Mouse (Mus musculus) kidney, embryonic 14.5 days (tissue): ENCODE data around the gene Lrrc49. TPM values are rescaled to one million over a fixed set of nuclear protein-coding genes. Genes with fewer than 3 reads are reported as not detected.

Source experiments
- ATAC-seq: fragments of 200-750 bp; cut with Nextera tagmentation; 2 replicates; pipeline ENCODE4 v1.8.0; 2017; ENCODE audit warnings: moderate number of reproducible peaks, mild to moderate bottlenecking, moderate TSS enrichment, moderate library complexity; ENCODE audit not compliant: low FRiP score, low TSS enrichment
- H3K27ac ChIP-seq: fragments of 300-500 bp; sonication (generic); 2 replicates; pipeline ENCODE4 v1.5.1; 2014; ENCODE audit warnings: low read depth, mild to moderate bottlenecking, low read length, moderate library complexity, mixed read lengths
- H3K27me3 ChIP-seq: fragments of 300-500 bp; sonication (generic); 2 replicates; pipeline ENCODE4 v1.6.1; 2014; ENCODE audit warnings: mild to moderate bottlenecking, low read length; ENCODE audit not compliant: control insufficient read depth, insufficient read depth
- H3K36me3 ChIP-seq: fragments of 300-500 bp; sonication (generic); 2 replicates; pipeline ENCODE4 v1.6.1; 2014; ENCODE audit warnings: low read length, mixed read lengths; ENCODE audit not compliant: control insufficient read depth, insufficient read depth
- H3K4me1 ChIP-seq: fragments of 300-500 bp; sonication (generic); 2 replicates; pipeline ENCODE4 v1.6.1; 2014; ENCODE audit warnings: low read length, mixed read lengths; ENCODE audit not compliant: control insufficient read depth, insufficient read depth
- H3K4me2 ChIP-seq: fragments of 300-500 bp; sonication (generic); replicated peaks from 2 replicates; pipeline ENCODE4 v1.6.1; 2014; ENCODE audit warnings: low read depth, mild to moderate bottlenecking, low read length
- H3K4me3 ChIP-seq: fragments of 300-500 bp; sonication (generic); 2 replicates; pipeline ENCODE4 v1.5.1; 2014; ENCODE audit warnings: mild to moderate bottlenecking, low read length
- H3K9ac ChIP-seq: fragments of 300-500 bp; sonication (generic); 2 replicates; pipeline ENCODE4 v1.6.1; 2014; ENCODE audit warnings: low read depth, mild to moderate bottlenecking, low read length, moderate library complexity
- H3K9me3 ChIP-seq: fragments of 300-500 bp; sonication (generic); 2 replicates; pipeline ENCODE4 v1.6.1; 2016; ENCODE audit warnings: low read length; ENCODE audit not compliant: control insufficient read depth
- WGBS: fragments of 180-500 bp; shearing (Covaris S2); extraction: QIAGEN DNeasy Blood & Tissue Kit; methylation state at CpG from one replicate; pipeline ENCODE4 v1.1.7; 2014; 5-methylcytosine and 5-hydroxymethylcytosine counted together
- polyA plus RNA-seq: library from polyadenylated mRNA; unstranded; fragments of >200 nt; fragmentation: Nextera tagmentation; extraction: Ambion mirVana; gene quantifications from 2 replicates; pipeline ENCODE4 v1.2.1, GENCODE M21; 2014

Gene Lrrc49
- 15.7 and 20.9 TPM in 2 replicates for polyA plus RNA-seq

- no peaks in the 10 kb centered on the region for H3K9me3 ChIP-seq
- peak within 1 kb of the TSS; percentile 71 for H3K27ac ChIP-seq
- 0 out of 2 replicates have a peak, but pooled peaks cover 2% of the 10 kb centered on the region for H3K4me1 ChIP-seq
- H3K9ac ChIP-seq = peak within 1 kb of the TSS; percentile 44
- no peaks in the 10 kb centered on the region for H3K27me3 ChIP-seq
- H3K4me2 ChIP-seq = peak within 1 kb of the TSS; percentile 52
- peak within 1 kb of the TSS; percentile 57 for H3K4me3 ChIP-seq
- 0% methylated on average over 21 of the region's 21 CpGs for WGBS
- H3K36me3 ChIP-seq = no peaks in the 10 kb centered on the region; the same call in 1 of the 2 replicates
- ATAC-seq = peak; percentile 96
Measured at GRCm38 (mm10) chr9:60687891-60688324, at the start of gene Lrrc49. TSS of gene Lrrc49 (minus strand) at chr9:60688158.

- H3K27me3 ChIP-seq = no peaks in the 10 kb centered on the region
- no peak for ATAC-seq
- H3K36me3 ChIP-seq = no peaks in the 10 kb centered on the region; the same call in 1 of the 2 replicates
- peaks cover 2% of the 10 kb centered on the region; the same call in 1 of the 2 replicates for H3K9me3 ChIP-seq
- H3K4me3 ChIP-seq = no peak overlapping the region
- no peaks in the 10 kb centered on the region for H3K4me1 ChIP-seq
- WGBS = 96% methylated on average over 2 of the region's 2 CpGs
- no peak overlapping the region for H3K27ac ChIP-seq
- H3K4me2 ChIP-seq = no peak overlapping the region
- no peak overlapping the region for H3K9ac ChIP-seq
Measured at GRCm38 (mm10) chr9:60734321-60734720, 46.4 kb upstream of the Lrrc49 start.

- ATAC-seq = no peak
- 90% methylated on average over 7 of the region's 7 CpGs for WGBS
- H3K9me3 ChIP-seq = no peaks in the 10 kb centered on the region
- H3K4me1 ChIP-seq = no peaks in the 10 kb centered on the region
- H3K27ac ChIP-seq = no peak overlapping the region
- H3K4me2 ChIP-seq = no peak overlapping the region
- no peaks in the 10 kb centered on the region for H3K36me3 ChIP-seq
- H3K27me3 ChIP-seq = no peaks in the 10 kb centered on the region
- H3K4me3 ChIP-seq = no peak overlapping the region
- H3K9ac ChIP-seq = no peak overlapping the region
Measured at GRCm38 (mm10) chr9:60724968-60725367, 37.0 kb upstream of the Lrrc49 start.

GRCm38 (mm10) chr9:60719687-60720086 lies 31.7 kb upstream of the Lrrc49 start:
- H3K9me3 ChIP-seq = no peaks in the 10 kb centered on the region
- WGBS = 86% methylated on average over 3 of the region's 3 CpGs
- H3K4me2 ChIP-seq = no peak overlapping the region
- H3K27me3 ChIP-seq = no peaks in the 10 kb centered on the region
- H3K27ac ChIP-seq = no peak overlapping the region
- no peaks in the 10 kb centered on the region for H3K36me3 ChIP-seq
- H3K9ac ChIP-seq = no peak overlapping the region
- no peak for ATAC-seq
- H3K4me3 ChIP-seq = no peak overlapping the region
- no peaks in the 10 kb centered on the region for H3K4me1 ChIP-seq

GRCm38 (mm10) chr9:60718284-60718683 lies 30.3 kb upstream of the Lrrc49 start:
- 59% methylated on average over 3 of the region's 3 CpGs for WGBS
- Histone ChIP-seq H3K4me3 (no peak overlapping the region), H3K4me2 (no peak overlapping the region), H3K36me3 (no peaks in the 10 kb centered on the region), H3K9me3 (no peaks in the 10 kb centered on the region), H3K9ac (no peak overlapping the region), H3K27ac (no peak overlapping the region), H3K27me3 (no peaks in the 10 kb centered on the region), H3K4me1 (peaks cover 6% of the 10 kb centered on the region; the same call in 1 of the 2 replicates)
- no peak for ATAC-seq

GRCm38 (mm10) chr9:60715828-60716227 lies 27.9 kb upstream of the Lrrc49 start:
- no peaks in the 10 kb centered on the region for H3K27me3 ChIP-seq
- 56% methylated on average over 5 of the region's 5 CpGs for WGBS
- no peak overlapping the region for H3K9ac ChIP-seq
- no peak overlapping the region for H3K27ac ChIP-seq
- H3K4me2 ChIP-seq = no peak overlapping the region
- no peak for ATAC-seq
- no peak overlapping the region for H3K4me3 ChIP-seq
- peaks cover 6% of the 10 kb centered on the region; the same call in 1 of the 2 replicates for H3K4me1 ChIP-seq
- no peaks in the 10 kb centered on the region for H3K9me3 ChIP-seq
- no peaks in the 10 kb centered on the region for H3K36me3 ChIP-seq

- ATAC-seq = no peak
- H3K36me3 ChIP-seq = no peaks in the 10 kb centered on the region
- H3K27ac ChIP-seq = no peak overlapping the region
- no peaks in the 10 kb centered on the region for H3K27me3 ChIP-seq
- H3K4me2 ChIP-seq = no peak overlapping the region
- peaks cover 6% of the 10 kb centered on the region; the same call in 1 of the 2 replicates for H3K4me1 ChIP-seq
- no peaks in the 10 kb centered on the region for H3K9me3 ChIP-seq
- 85% methylated on average over 4 of the region's 4 CpGs for WGBS
- no peak overlapping the region for H3K4me3 ChIP-seq
- no peak overlapping the region for H3K9ac ChIP-seq
Measured at GRCm38 (mm10) chr9:60715271-60715670, 27.3 kb upstream of the Lrrc49 start.

GRCm38 (mm10) chr9:60714191-60714590 lies 26.2 kb upstream of the Lrrc49 start:
- Histone ChIP-seq H3K27me3 (no peaks in the 10 kb centered on the region), H3K9me3 (no peaks in the 10 kb centered on the region), H3K36me3 (no peaks in the 10 kb centered on the region), H3K4me2 (no peak overlapping the region), H3K27ac (no peak overlapping the region), H3K4me1 (peaks cover 6% of the 10 kb centered on the region; the same call in 1 of the 2 replicates), H3K4me3 (no peak overlapping the region), H3K9ac (no peak overlapping the region)
- 76% methylated on average over 6 of the region's 6 CpGs for WGBS
- no peak for ATAC-seq

GRCm38 (mm10) chr9:60713616-60714015 lies 25.7 kb upstream of the Lrrc49 start:
- H3K36me3 ChIP-seq = no peaks in the 10 kb centered on the region
- peak; percentile 13; the same call in 1 of the 2 replicates for ATAC-seq
- H3K27me3 ChIP-seq = no peaks in the 10 kb centered on the region
- no peak overlapping the region for H3K27ac ChIP-seq
- peaks cover 6% of the 10 kb centered on the region; the same call in 1 of the 2 replicates for H3K4me1 ChIP-seq
- peak overlapping the region; percentile 97 for H3K4me2 ChIP-seq
- peak overlapping the region; percentile 59 for H3K4me3 ChIP-seq
- WGBS = 39% methylated on average over 4 of the region's 4 CpGs
- H3K9ac ChIP-seq = peak overlapping the region; percentile 53; the same call in 1 of the 2 replicates
- no peaks in the 10 kb centered on the region for H3K9me3 ChIP-seq
